Mouse (Mus musculus) bone marrow macrophage, adult 2 months (primary cell): ENCODE results near the gene Gpx1.

Experiments used
- CTCF ChIP-seq: IDR thresholded peaks from 2 replicates; pipeline ENCODE4 v1.5.1; 2012; ENCODE audit warnings: low read depth, mild to moderate bottlenecking, low read length, moderate library complexity
- POLR2A ChIP-seq: IDR thresholded peaks from 2 replicates; pipeline ENCODE4 v1.6.1; 2012; ENCODE audit warnings: mild to moderate bottlenecking, low read depth, low read length, borderline replicate concordance

DNA sequence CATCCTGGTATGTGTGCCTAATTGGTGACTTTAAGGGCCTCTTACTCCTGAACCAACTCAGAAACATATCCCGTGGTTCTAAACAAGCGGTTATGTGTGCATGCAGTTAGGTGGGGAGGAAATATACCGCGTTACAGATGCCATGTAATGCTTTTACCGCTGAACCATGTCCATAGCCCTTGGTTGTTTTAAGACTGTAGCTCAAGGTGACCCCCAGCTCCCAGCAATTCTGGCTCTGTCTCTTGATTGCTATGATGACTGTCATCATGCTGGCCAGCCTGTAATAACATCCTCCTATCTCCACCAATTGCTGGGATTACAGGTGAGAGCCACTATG lies 2.4 kb downstream of the Gpx1 start:
- TF ChIP-seq CTCF, result no peak
- TF ChIP-seq POLR2A, result no peak
